Mouse (Mus musculus) small intestine, adult 2 months (tissue): ENCODE measurements around the gene Kcnmb1.

Source experiments
- CTCF ChIP-seq: fragments of 200-500 bp; IDR thresholded peaks from 2 replicates; pipeline ENCODE4 v1.5.1; 2012; ENCODE audit warnings: low read depth, mild to moderate bottlenecking, control low read depth, inconsistent platforms, low read length, moderate library complexity, mixed read lengths; ENCODE audit not compliant: insufficient replicate concordance, insufficient read length; ENCODE audit errors: extremely low read depth
- POLR2A ChIP-seq: fragments of 200-500 bp; IDR thresholded peaks from 2 replicates; pipeline ENCODE4 v1.6.1; 2012; ENCODE audit warnings: low read depth, mild to moderate bottlenecking, control low read depth, inconsistent platforms, low read length, moderate library complexity

DNA sequence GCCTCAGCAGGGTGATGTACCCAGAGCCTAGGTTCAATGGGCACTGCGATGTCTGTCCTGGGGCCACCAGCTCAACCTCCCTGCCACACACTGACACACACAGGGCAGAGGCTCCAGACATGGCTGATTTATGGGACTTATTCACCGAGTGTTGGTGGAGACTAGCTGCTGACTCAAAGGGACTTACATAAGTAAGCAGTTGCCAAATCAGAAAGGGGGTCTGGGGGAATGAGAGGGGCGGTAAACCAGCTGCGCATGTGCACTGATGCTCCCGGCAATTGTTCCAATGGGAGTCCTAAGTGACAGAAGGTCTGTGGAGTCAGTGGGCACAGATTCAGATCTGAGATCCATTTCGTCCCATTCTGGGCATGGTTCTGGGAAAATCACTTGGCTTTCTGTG is 5.2 kb upstream of the Kcnmb1 start:
- TF ChIP-seq CTCF: no peak
- no peak for TF ChIP-seq POLR2A
